Mouse (Mus musculus): ENCODE results near the gene Phospho1. TPM values are rescaled to one million over a fixed set of nuclear protein-coding genes. Genes with fewer than 3 reads are reported as not detected.

Phospho1 gene
- polyA plus RNA-seq, 1 experiment, result 165 TPM

GRCm38 (mm10) chr11:95805010-95805409 is 19.3 kb upstream of the Phospho1 start:
- H3K36me3 ChIP-seq (ENCODE audit: control insufficient read depth, insufficient read depth), result no peaks in the 10 kb centered on the region
- TF ChIP-seq POLR2A (IDR thresholded peaks at IDR 0.05; ENCODE audit: insufficient read length, low read depth) (no peak), MYOG (IDR thresholded peaks at IDR 0.05; ENCODE audit: control insufficient read depth in 1 of 3, insufficient read depth in 1 of 3, insufficient read length in 2 of 3, low read depth in 2 of 3) (no peak), SRF (IDR thresholded peaks at IDR 0.05; ENCODE audit: control insufficient read depth, insufficient read length, low read depth) (no peak), MYOD1 (IDR thresholded peaks at IDR 0.05; ENCODE audit: control insufficient read depth in 1 of 3, insufficient read length in 2 of 3, low read depth in 2 of 3) (no peak), E2F4 (IDR thresholded peaks at IDR 0.05; ENCODE audit: insufficient read depth) (no peak)
- H3K27me3 ChIP-seq (ENCODE audit: control insufficient read depth, insufficient read depth, insufficient read length), result no peaks in the 10 kb centered on the region

GRCm38 (mm10) chr11:95805527-95805926 is 18.8 kb upstream of the Phospho1 start:
- Histone ChIP-seq H3K36me3 (ENCODE audit: control insufficient read depth, insufficient read depth) (no peaks in the 10 kb centered on the region), H3K4me3 (no peak overlapping the region), H3K27me3 (ENCODE audit: control insufficient read depth, insufficient read depth, insufficient read length) (no peaks in the 10 kb centered on the region), H3ac (ENCODE audit: control insufficient read depth, insufficient read length) (no peak overlapping the region), H3K79me2 (ENCODE audit: control insufficient read depth, insufficient read depth) (no peaks in the 10 kb centered on the region), H3K4me2 (ENCODE audit: low read depth) (peak overlapping the region; percentile 36)
- TF ChIP-seq POLR2AphosphoS2 (IDR thresholded peaks at IDR 0.05; ENCODE audit: insufficient read length, low read depth) (no peak), TCF3 (IDR thresholded peaks at IDR 0.05; ENCODE audit: insufficient read length, low read depth) (peak; percentile 59), MYOD1 (IDR thresholded peaks at IDR 0.05; ENCODE audit: control insufficient read depth in 1 of 3, insufficient read length in 2 of 3, low read depth in 2 of 3) (peak; percentile 68 to 96 (median 88)), MYOG (IDR thresholded peaks at IDR 0.05; ENCODE audit: control insufficient read depth in 1 of 3, insufficient read depth in 1 of 3, insufficient read length in 2 of 3, low read depth in 2 of 3) (peak; percentile 50 to 94 (median 64))

More at GRCm38 (mm10) chr11:95805010-95805409, 19.3 kb upstream of the Phospho1 start:
- Histone ChIP-seq H3K4me2 (ENCODE audit: low read depth) (no peak overlapping the region), H3K79me2 (ENCODE audit: control insufficient read depth, insufficient read depth) (no peaks in the 10 kb centered on the region), H3ac (ENCODE audit: control insufficient read depth, insufficient read length) (no peak overlapping the region), H3K4me3 (no peak overlapping the region)

GRCm38 (mm10) chr11:95807884-95808283 is 16.4 kb upstream of the Phospho1 start:
- no peaks in the 10 kb centered on the region for H3K79me2 ChIP-seq (ENCODE audit: control insufficient read depth, insufficient read depth)
- H3K36me3 ChIP-seq (ENCODE audit: control insufficient read depth, insufficient read depth), result no peaks in the 10 kb centered on the region
- H3K4me2 ChIP-seq (ENCODE audit: low read depth), result no peak overlapping the region
- TF ChIP-seq CEBPB (IDR thresholded peaks at IDR 0.05; ENCODE audit: insufficient read depth, poor library complexity, severe bottlenecking), result no peak
- TF ChIP-seq SRF (IDR thresholded peaks at IDR 0.05; ENCODE audit: control insufficient read depth, insufficient read length, low read depth), result no peak
- TF ChIP-seq E2F4 (IDR thresholded peaks at IDR 0.05; ENCODE audit: insufficient read depth), result no peak
- no peaks in the 10 kb centered on the region for H3K27me3 ChIP-seq (ENCODE audit: control insufficient read depth, insufficient read depth, insufficient read length)
- no peak overlapping the region for H3ac ChIP-seq (ENCODE audit: control insufficient read depth, insufficient read length)
- no peak overlapping the region for H3K4me3 ChIP-seq

- Histone ChIP-seq H3K36me3 (ENCODE audit: control insufficient read depth, insufficient read depth) (no peaks in the 10 kb centered on the region), H3ac (ENCODE audit: control insufficient read depth, insufficient read length) (no peak overlapping the region), H3K4me3 (no peak overlapping the region), H3K27me3 (ENCODE audit: control insufficient read depth, insufficient read depth, insufficient read length) (no peaks in the 10 kb centered on the region), H3K79me2 (ENCODE audit: control insufficient read depth, insufficient read depth) (no peaks in the 10 kb centered on the region), H3K4me2 (ENCODE audit: low read depth) (peak overlapping the region; percentile 35)
- peak in 1 of 3 experiments; percentile 57 for TF ChIP-seq MYOD1 (IDR thresholded peaks at IDR 0.05; ENCODE audit: control insufficient read depth in 1 of 3, insufficient read length in 2 of 3, low read depth in 2 of 3)
- peak; percentile 18 to 75 (median 58) for TF ChIP-seq MYOG (IDR thresholded peaks at IDR 0.05; ENCODE audit: control insufficient read depth in 1 of 3, insufficient read depth in 1 of 3, insufficient read length in 2 of 3, low read depth in 2 of 3)
- TF ChIP-seq MAX (IDR thresholded peaks at IDR 0.05; ENCODE audit: low read depth), result no peak
These were observed 15.8 kb upstream of the Phospho1 start for GRCm38 (mm10) chr11:95808448-95809011.

GRCm38 (mm10) chr11:95809603-95810002 is 14.7 kb upstream of the Phospho1 start:
- no peak for TF ChIP-seq MYOG (IDR thresholded peaks at IDR 0.05; ENCODE audit: control insufficient read depth in 1 of 3, insufficient read depth in 1 of 3, insufficient read length in 2 of 3, low read depth in 2 of 3)
- no peak for TF ChIP-seq POLR2AphosphoS2 (IDR thresholded peaks at IDR 0.05; ENCODE audit: insufficient read length, low read depth)
- TF ChIP-seq MAX (IDR thresholded peaks at IDR 0.05; ENCODE audit: low read depth), result no peak
- H3K27me3 ChIP-seq (ENCODE audit: control insufficient read depth, insufficient read depth, insufficient read length), result no peaks in the 10 kb centered on the region
- H3ac ChIP-seq (ENCODE audit: control insufficient read depth, insufficient read length), result no peak overlapping the region
- no peak overlapping the region for H3K4me2 ChIP-seq (ENCODE audit: low read depth)
- H3K79me2 ChIP-seq (ENCODE audit: control insufficient read depth, insufficient read depth), result no peaks in the 10 kb centered on the region
- no peaks in the 10 kb centered on the region for H3K36me3 ChIP-seq (ENCODE audit: control insufficient read depth, insufficient read depth)
- no peak overlapping the region for H3K4me3 ChIP-seq

- H3K36me3 ChIP-seq (ENCODE audit: control insufficient read depth, insufficient read depth), result no peaks in the 10 kb centered on the region
- H3K27me3 ChIP-seq (ENCODE audit: control insufficient read depth, insufficient read depth, insufficient read length), result no peaks in the 10 kb centered on the region
- no peak overlapping the region for H3ac ChIP-seq (ENCODE audit: control insufficient read depth, insufficient read length)
- H3K79me2 ChIP-seq (ENCODE audit: control insufficient read depth, insufficient read depth), result no peaks in the 10 kb centered on the region
- no peak for TF ChIP-seq USF1 (IDR thresholded peaks at IDR 0.05; ENCODE audit: low read depth)
- no peak for TF ChIP-seq SRF (IDR thresholded peaks at IDR 0.05; ENCODE audit: control insufficient read depth, insufficient read length, low read depth)
- no peak for TF ChIP-seq TCF3 (IDR thresholded peaks at IDR 0.05; ENCODE audit: insufficient read length, low read depth)
- no peak for TF ChIP-seq MYOD1 (IDR thresholded peaks at IDR 0.05; ENCODE audit: control insufficient read depth in 1 of 3, insufficient read length in 2 of 3, low read depth in 2 of 3)
- no peak for TF ChIP-seq TCF12 (IDR thresholded peaks at IDR 0.05; ENCODE audit: insufficient read depth, poor library complexity, severe bottlenecking)
- TF ChIP-seq CEBPB (IDR thresholded peaks at IDR 0.05; ENCODE audit: insufficient read depth, poor library complexity, severe bottlenecking), result no peak
- no peak for TF ChIP-seq POLR2AphosphoS2 (IDR thresholded peaks at IDR 0.05; ENCODE audit: insufficient read length, low read depth)
- TF ChIP-seq E2F4 (IDR thresholded peaks at IDR 0.05; ENCODE audit: insufficient read depth), result no peak
- no peak for TF ChIP-seq MAX (IDR thresholded peaks at IDR 0.05; ENCODE audit: low read depth)
- H3K4me2 ChIP-seq (ENCODE audit: low read depth), result no peak overlapping the region
- H3K4me3 ChIP-seq, result no peak overlapping the region
These were observed 13.5 kb upstream of the Phospho1 start for GRCm38 (mm10) chr11:95810828-95811227.
